22 mouse cellular contexts compared by ENCODE assay signal in the genomic region with DNA sequence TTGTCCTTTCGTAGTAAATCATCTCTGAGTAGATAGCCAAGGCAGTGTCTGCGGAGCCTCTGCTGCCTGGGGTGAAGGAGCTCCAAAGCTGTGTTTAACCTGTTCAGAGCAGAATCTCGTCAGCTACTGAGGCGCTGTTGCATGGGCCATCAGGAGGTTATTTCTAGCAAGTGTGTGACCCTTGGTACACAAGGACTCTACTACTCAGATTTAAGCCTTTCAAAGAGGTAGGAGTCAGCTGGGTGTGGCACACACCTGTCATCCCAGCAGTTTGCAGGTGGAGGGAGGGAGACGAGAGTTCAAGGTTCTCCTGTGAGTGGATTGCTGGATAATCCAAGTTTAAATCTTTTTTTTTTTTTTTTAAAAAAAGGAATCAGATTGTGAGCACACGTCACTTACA. TPM values are rescaled to one million over a fixed set of nuclear protein-coding genes. Genes with fewer than 3 reads are reported as not detected.
A peak's percentile ranks its signal among the peaks of the same experiment; 100 is the strongest.
DNase-seq lines count a peak whose midpoint lies in the region; ATAC-seq and TF ChIP-seq lines count a peak whose summit lies in the region.
"Had no signal": no experiment of that assay in that cellular context is flagged by ENCODE, and none has a peak within 500 bp of the region (broad histone marks: within the 10 kb centered on the region; RNA-seq: fewer than 3 reads in every experiment).

No protein-coding gene starts in this region.

- DNase-seq in CH12.LX (ENCODE audit: extremely low read depth): no peak
- DNase-seq in left cerebral cortex, adult 9 months (ENCODE audit: low spot score in 2 of 2): no peak
- DNase-seq in forebrain, embryonic 11.5 days (ENCODE audit: low spot score): no peak
- no peak for DNase-seq in T-cell, adult 2 months (ENCODE audit: low spot score)
- DNase-seq: adrenal gland, postnatal 25 days; B cell, adult 2 months; cerebellum, adult 18-20 months; cerebellum, adult 9-11 months; gastrocnemius, postnatal 10 days; heart, adult 18-20 months; heart, postnatal 14 days had no signal

- H3K27ac ChIP-seq in CH12.LX (ENCODE audit: insufficient read depth, low read depth): no peak overlapping the region
- H3K27ac ChIP-seq in intestine, embryonic 15.5 days: no peak overlapping the region
- 0 out of 2 replicates have a peak overlapping the region, but pooled peaks have one; percentile 15 for H3K27ac ChIP-seq in stomach, embryonic 14.5 days (ENCODE audit: low read length)
- H3K27ac ChIP-seq in forebrain, embryonic 11.5 days (ENCODE audit: low read depth, low read length): no peak overlapping the region
- H3K27ac ChIP-seq: embryonic facial prominence, embryonic 10.5 days; forebrain, embryonic 10.5 days; forebrain, embryonic 15.5 days; heart, embryonic 15.5 days; hindbrain, embryonic 10.5 days; hindbrain, embryonic 14.5 days had no signal

- ATAC-seq in intestine, embryonic 15.5 days: peak; percentile 78
- no peak for ATAC-seq in stomach, embryonic 14.5 days (ENCODE audit: insufficient number of reproducible peaks, insufficient read depth, low FRiP score, low read depth)
- no peak for ATAC-seq in forebrain, embryonic 11.5 days (replicated peaks; ENCODE audit: low FRiP score)
- ATAC-seq: activated CD4-positive, CD25-positive, alpha-beta regulatory T cell, adult 4 months; CD4-positive, CD25-positive, alpha-beta regulatory T cell, adult 4 months; forebrain, embryonic 15.5 days had no signal

- H3K4me1 ChIP-seq in CH12.LX (ENCODE audit: control insufficient read depth in 1 of 2, insufficient read depth in 2 of 2): peaks cover 16 to 44% of the 10 kb centered on the region in 2 experiments
- H3K4me1 ChIP-seq in intestine, embryonic 15.5 days (replicated peaks): peaks cover 38% of the 10 kb centered on the region
- peaks cover 22% of the 10 kb centered on the region for H3K4me1 ChIP-seq in stomach, embryonic 14.5 days (ENCODE audit: control insufficient read depth, insufficient read depth, low read length)
- peaks cover 14% of the 10 kb centered on the region for H3K4me1 ChIP-seq in forebrain, embryonic 11.5 days (replicated peaks; ENCODE audit: control insufficient read depth, insufficient read depth, low read length)

- TF ChIP-seq EP300 in CH12.LX (IDR thresholded peaks at IDR 0.05; ENCODE audit: low read length): no peak

- H3K9ac ChIP-seq in CH12.LX (ENCODE audit: insufficient read depth, low read depth): no peak overlapping the region
- no peak overlapping the region for H3K9ac ChIP-seq in intestine, embryonic 15.5 days
- H3K9ac ChIP-seq in stomach, embryonic 14.5 days (replicated peaks; ENCODE audit: low read depth, low read length): no peak overlapping the region
- H3K9ac ChIP-seq in forebrain, embryonic 11.5 days (ENCODE audit: low read length): no peak overlapping the region
- H3K9ac ChIP-seq: forebrain, embryonic 15.5 days; heart, embryonic 15.5 days; hindbrain, embryonic 14.5 days had no signal

- no peak for TF ChIP-seq RAD21 in CH12.LX (IDR thresholded peaks at IDR 0.05; ENCODE audit: low read depth, low read length)

- H3K36me3 ChIP-seq in CH12.LX (replicated peaks in 1 of 2; ENCODE audit: control insufficient read depth in 1 of 2, insufficient read depth in 1 of 2, low read length in 1 of 2): peaks cover 15 to 69% of the 10 kb centered on the region in 2 experiments
- H3K36me3 ChIP-seq in intestine, embryonic 15.5 days: no peaks in the 10 kb centered on the region; the same call in 1 of the 2 replicates
- H3K36me3 ChIP-seq in stomach, embryonic 14.5 days (ENCODE audit: control insufficient read depth, insufficient read depth, low read length): no peaks in the 10 kb centered on the region; the same call in 1 of the 2 replicates
- H3K36me3 ChIP-seq in forebrain, embryonic 11.5 days (ENCODE audit: control insufficient read depth, insufficient read depth, low read length): no peaks in the 10 kb centered on the region
- H3K36me3 ChIP-seq: forebrain, embryonic 15.5 days had no signal

- no peaks in the 10 kb centered on the region for H3K27me3 ChIP-seq in CH12.LX (replicated peaks)
- H3K27me3 ChIP-seq in intestine, embryonic 15.5 days (replicated peaks): no peaks in the 10 kb centered on the region
- no peaks in the 10 kb centered on the region for H3K27me3 ChIP-seq in stomach, embryonic 14.5 days (ENCODE audit: control insufficient read depth, insufficient read depth, low read length)
- H3K27me3 ChIP-seq in forebrain, embryonic 11.5 days (ENCODE audit: control insufficient read depth, insufficient read depth, low read length): no peaks in the 10 kb centered on the region
- H3K27me3 ChIP-seq: forebrain, embryonic 15.5 days; heart, embryonic 15.5 days had no signal

- TF ChIP-seq CTCF in CH12.LX (conservative IDR thresholded peaks at IDR 0.05 in 1 of 2, IDR thresholded peaks at IDR 0.05 in 1 of 2; ENCODE audit: low read depth in 2 of 2, low read length in 2 of 2): no peak

- dilution Hi-C loops in CH12.LX (cut with MboI; ENCODE audit: extremely low pct_ligation_motif_present, extremely low pct_unique_long_range_greater_than_20kb, low sequenced_read_pairs): no loop called here

- no peaks in the 10 kb centered on the region for H3K9me3 ChIP-seq in CH12.LX (replicated peaks; ENCODE audit: low read length)
- no peaks in the 10 kb centered on the region for H3K9me3 ChIP-seq in intestine, embryonic 15.5 days
- H3K9me3 ChIP-seq in stomach, embryonic 14.5 days (ENCODE audit: control insufficient read depth, low read depth, low read length): no peaks in the 10 kb centered on the region
- no peaks in the 10 kb centered on the region for H3K9me3 ChIP-seq in forebrain, embryonic 11.5 days (ENCODE audit: control insufficient read depth, low read length)
- H3K9me3 ChIP-seq: embryonic facial prominence, embryonic 10.5 days; forebrain, embryonic 10.5 days; forebrain, embryonic 15.5 days; heart, embryonic 15.5 days; hindbrain, embryonic 10.5 days had no signal

- in situ Hi-C loops in CH12.LX (cut with MboI; ENCODE audit: low pct_ligation_motif_present, low pct_unique_long_range_greater_than_20kb, low sequenced_read_pairs): no loop called here

- H3K79me2 ChIP-seq in CH12.LX (replicated peaks; ENCODE audit: control insufficient read depth, extremely low read depth, insufficient read depth, poor library complexity, severe bottlenecking): peaks cover 59% of the 10 kb centered on the region

- TF ChIP-seq POLR2A in CH12.LX (IDR thresholded peaks at IDR 0.05; ENCODE audit: low read depth, low read length): no peak

- 39% methylated on average over 6 of the region's 6 CpGs for WGBS in intestine, embryonic 15.5 days
- 58% methylated on average over 6 of the region's 6 CpGs for WGBS in stomach, embryonic 14.5 days
- 84% methylated on average over 6 of the region's 6 CpGs for WGBS in forebrain, embryonic 11.5 days

- no peak overlapping the region for H3K4me2 ChIP-seq in CH12.LX (ENCODE audit: insufficient read depth, low read depth, poor library complexity, severe bottlenecking)
- H3K4me2 ChIP-seq in intestine, embryonic 15.5 days (replicated peaks): no peak overlapping the region
- no peak overlapping the region for H3K4me2 ChIP-seq in stomach, embryonic 14.5 days (replicated peaks; ENCODE audit: low read depth, low read length)
- no peak overlapping the region for H3K4me2 ChIP-seq in forebrain, embryonic 11.5 days (ENCODE audit: low read depth, low read length, severe bottlenecking)
- H3K4me2 ChIP-seq: forebrain, embryonic 15.5 days; heart, embryonic 11.5 days; heart, embryonic 15.5 days; hindbrain, embryonic 14.5 days had no signal

- H3K4me3 ChIP-seq in CH12.LX (replicated peaks in 1 of 3; ENCODE audit: low read depth in 2 of 3, low read length in 2 of 3, poor library complexity in 1 of 3): no peak overlapping the region
- no peak overlapping the region for H3K4me3 ChIP-seq in intestine, embryonic 15.5 days (replicated peaks)
- no peak overlapping the region for H3K4me3 ChIP-seq in stomach, embryonic 14.5 days (ENCODE audit: low read depth, low read length)
- H3K4me3 ChIP-seq in forebrain, embryonic 11.5 days (ENCODE audit: low read depth, low read length): no peak overlapping the region
- H3K4me3 ChIP-seq: embryonic facial prominence, embryonic 10.5 days; forebrain, embryonic 10.5 days; forebrain, embryonic 15.5 days; heart, embryonic 15.5 days; hindbrain, embryonic 10.5 days had no signal

TF ChIP-seq in CH12.LX, 34 proteins besides CTCF, POLR2A, EP300 and RAD21:
- TF ChIP-seq SMC3 (IDR thresholded peaks at IDR 0.05; ENCODE audit: low read depth, low read length) (no peak), MEF2A (IDR thresholded peaks at IDR 0.05; ENCODE audit: borderline replicate concordance, low read depth, low read length) (0 out of 2 replicates have a peak, but pooled peaks have one; percentile 3)

RNA-seq across cellular contexts. Expression of a gene that starts 7.4 kb away (rescaled TPM):
- 17.4 and 21.4 TPM in 2 replicates for total RNA-seq in CH12.LX (2012; rRNA removed)
- 13.6 and 14.9 TPM in 2 replicates for total RNA-seq in CH12.LX (2014; rRNA removed)
- 28.0 and 29.8 TPM in 2 replicates for polyA plus RNA-seq in CH12.LX (2012; ENCODE audit: insufficient read length, low read depth)
- 12.4 and 13.2 TPM in 2 replicates for polyA plus RNA-seq in intestine, embryonic 15.5 days (2015; fragmentation: Nextera tagmentation; extraction: Ambion mirVana)
- 8.7 and 9.6 TPM in 2 replicates for polyA plus RNA-seq in stomach, embryonic 14.5 days (2014; fragmentation: Nextera tagmentation; extraction: Ambion mirVana)
- 11.3 TPM in 2 replicates for polyA plus RNA-seq in forebrain, embryonic 11.5 days (2014; fragmentation: Nextera tagmentation; extraction: Ambion mirVana)

RNA-seq across cellular contexts. Expression of a gene that starts 7.5 kb away (rescaled TPM):
- total RNA-seq in CH12.LX (2012; rRNA removed) (94.8 and 117 TPM in 2 replicates), CH12.LX (2014; rRNA removed) (109 and 125 TPM in 2 replicates)
- 122 and 130 TPM in 2 replicates for polyA plus RNA-seq in CH12.LX (2012; ENCODE audit: insufficient read length, low read depth)
- polyA plus RNA-seq in intestine, embryonic 15.5 days (2015; fragmentation: Nextera tagmentation; extraction: Ambion mirVana): 137 and 141 TPM in 2 replicates
- polyA plus RNA-seq in stomach, embryonic 14.5 days (2014; fragmentation: Nextera tagmentation; extraction: Ambion mirVana): 177 and 180 TPM in 2 replicates
- 274 and 277 TPM in 2 replicates for polyA plus RNA-seq in forebrain, embryonic 11.5 days (2014; fragmentation: Nextera tagmentation; extraction: Ambion mirVana)
